Mouse (Mus musculus) large intestine, adult 2 months (tissue): Measurements from ENCODE around the gene Yipf4. TPM values are rescaled to one million over a fixed set of nuclear protein-coding genes. Genes with fewer than 3 reads are reported as not detected.

Source experiments
- DNase-seq: peaks from one replicate; pipeline ENCODE4 v3.0.0-alpha.2; 2012; ENCODE audit warnings: low read depth, low spot score
- WGBS: fragments of 180-500 bp; shearing (Covaris S2); methylation state at CpG from one replicate; pipeline ENCODE4 v1.1.7; 2018; 5-methylcytosine and 5-hydroxymethylcytosine counted together
- polyA plus RNA-seq: library from polyadenylated mRNA; depleted of rRNA; stranded (reverse); fragments of >200 nt; gene quantifications from 2 replicates; pipeline ENCODE4 v1.2.3, GENCODE M21; 2012; rRNA removed

Yipf4 gene
- polyA plus RNA-seq, 1 experiment: 17.4 TPM

DNA sequence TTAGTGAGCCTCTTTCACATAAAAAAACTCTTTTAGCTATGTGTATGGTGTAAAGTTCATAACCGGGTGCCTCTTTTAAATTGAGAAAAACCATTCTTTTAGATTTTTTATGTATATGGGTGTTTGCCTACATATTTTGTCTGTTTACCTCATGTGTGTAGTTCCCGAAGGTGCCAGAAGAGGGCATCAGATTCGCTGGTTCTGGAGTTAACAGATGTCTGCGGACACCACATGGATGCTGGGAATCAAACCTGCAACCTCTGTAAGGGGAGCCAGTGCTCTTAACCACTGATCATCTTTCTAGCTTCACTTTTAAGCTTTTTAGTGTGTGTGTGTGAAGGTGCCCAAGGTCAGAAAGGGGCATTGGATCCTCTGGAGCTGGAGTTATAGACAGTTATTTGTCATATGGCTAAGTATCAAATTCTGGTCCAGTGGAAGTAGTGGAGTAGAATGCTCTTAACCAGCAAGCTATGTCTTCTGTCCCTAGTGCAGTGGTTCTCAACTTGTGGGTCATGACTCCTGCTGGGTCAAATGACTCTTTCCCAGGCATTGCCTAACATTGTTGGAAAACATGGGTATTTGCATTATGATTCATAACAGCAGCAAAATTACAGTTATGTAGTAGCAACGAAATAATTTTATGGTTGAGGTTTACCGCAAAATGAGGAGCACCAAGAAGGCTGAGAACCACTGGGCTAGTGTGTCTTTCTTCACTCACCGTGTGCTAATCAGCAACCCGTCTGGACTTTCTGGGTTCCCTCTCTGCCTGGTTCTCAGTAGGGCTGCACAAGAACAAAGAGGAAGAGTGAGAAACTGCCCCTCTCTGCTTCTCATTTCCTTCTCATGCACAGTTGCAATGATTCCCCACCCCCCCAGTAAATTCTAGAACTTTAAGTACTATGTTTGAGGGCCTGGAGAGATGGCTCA lies 33.8 kb downstream of the Yipf4 start:
- WGBS: 85% methylated on average over 8 of the region's 8 CpGs
- DNase-seq: no peak

GRCm38 (mm10) chr17:74526117-74526516 lies 36.8 kb downstream of the Yipf4 start:
- WGBS: 90% methylated on average over 2 of the region's 2 CpGs
- no peak for DNase-seq

DNA sequence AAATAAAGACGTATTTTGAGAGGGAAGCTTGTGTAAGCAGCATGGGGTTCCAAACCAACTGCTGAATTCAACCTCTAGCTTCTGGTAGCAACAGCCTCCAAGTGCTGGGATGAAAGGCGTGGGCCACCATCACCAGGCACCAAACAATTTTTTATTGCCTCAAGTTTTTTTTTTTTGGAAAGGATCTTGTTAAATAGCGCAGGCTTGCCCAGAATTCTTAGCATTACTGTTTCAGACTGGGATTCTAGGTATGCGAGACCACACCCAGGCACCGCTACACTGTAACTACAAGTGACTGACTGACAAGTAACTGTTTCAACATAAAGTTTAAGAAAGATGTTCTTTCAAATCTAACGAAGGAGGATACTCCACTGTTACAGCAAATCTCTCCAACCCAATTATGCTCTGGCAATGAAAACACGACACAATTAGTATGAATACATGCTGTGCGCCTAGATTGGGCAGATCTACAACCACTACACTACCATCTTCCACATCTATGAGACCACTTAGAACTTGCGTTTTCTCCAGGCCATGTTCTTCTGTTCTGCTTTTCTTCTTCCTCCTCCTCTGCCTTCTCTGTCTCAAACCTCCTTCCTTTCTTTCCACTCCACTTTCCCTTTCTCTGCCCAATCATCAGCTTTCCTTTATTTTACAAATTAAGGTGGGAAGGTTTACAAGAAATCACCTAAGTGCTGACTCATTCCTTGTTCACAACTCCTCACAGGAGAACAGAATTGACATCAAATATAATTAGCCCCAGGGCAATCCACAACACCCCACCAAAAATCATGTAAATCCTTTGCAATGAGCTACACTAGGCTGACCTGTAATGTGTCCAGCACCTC lies 37.7 kb downstream of the Yipf4 start:
- DNase-seq: no peak
- WGBS: 48% methylated on average over 9 of the region's 9 CpGs

GRCm38 (mm10) chr17:74527729-74528607 lies 38.7 kb downstream of the Yipf4 start, which contains the start of gene Birc6:
Gene Birc6, plus strand, starts transcription at chr17:74528295.
- peak; percentile 97 for DNase-seq
- WGBS: under 1% methylated on average over 71 of the region's 71 CpGs

- DNase-seq: no peak
- under 1% methylated on average over 72 of the region's 72 CpGs for WGBS
Observed at GRCm38 (mm10) chr17:74528648-74529532, 39.6 kb downstream of the Yipf4 start.

DNA sequence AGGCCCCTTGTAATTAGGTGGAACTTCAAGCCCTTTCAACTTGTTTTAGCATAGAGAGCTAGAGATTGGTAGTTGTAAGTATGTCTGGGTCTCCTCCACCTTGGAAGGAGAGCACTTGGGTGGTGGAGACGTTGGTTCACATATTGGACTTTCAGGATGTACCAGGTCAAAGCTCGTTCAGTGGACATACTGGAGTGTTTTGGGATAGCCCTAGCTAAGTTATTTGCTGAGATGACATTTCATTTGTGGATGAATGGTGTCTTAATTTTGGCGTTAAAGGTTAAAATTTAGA lies 40.2 kb downstream of the Yipf4 start:
- DNase-seq: no peak
- 4% methylated on average over 3 of the region's 3 CpGs for WGBS

GRCm38 (mm10) chr17:74534971-74535370 lies 45.7 kb downstream of the Yipf4 start:
- WGBS: 95% methylated on average over 4 of the region's 4 CpGs
- DNase-seq: no peak

GRCm38 (mm10) chr17:74537526-74537925 lies 48.2 kb downstream of the Yipf4 start:
- no peak for DNase-seq
- 55% methylated on average over 1 of the region's 1 CpGs for WGBS

GRCm38 (mm10) chr17:74543615-74544014 lies 54.3 kb downstream of the Yipf4 start:
- WGBS: 96% methylated on average over 2 of the region's 2 CpGs
- no peak for DNase-seq

Other genes starting within 250 kb of the Yipf4 start
- 23.6 and 29.7 TPM in 2 replicates for gene Memo1, start 194.0 kb upstream of the Yipf4 start, polyA plus RNA-seq
- gene Dpy30, start 165.5 kb upstream of the Yipf4 start, polyA plus RNA-seq: 36.3 and 36.7 TPM in 2 replicates
- gene Spast, start 150.5 kb upstream of the Yipf4 start, polyA plus RNA-seq: 3.1 and 4.5 TPM in 2 replicates
- gene Slc30a6, start 93.9 kb upstream of the Yipf4 start, polyA plus RNA-seq: 25.9 and 33.0 TPM in 2 replicates
- 10.1 and 17.9 TPM in 2 replicates for gene Nlrc4, start 30.4 kb upstream of the Yipf4 start, polyA plus RNA-seq
- 57.2 and 82.7 TPM in 2 replicates for gene Birc6, start 38.8 kb downstream of the Yipf4 start, polyA plus RNA-seq
- 4.5 and 5.9 TPM in 2 replicates for gene Ttc27, start 228.2 kb downstream of the Yipf4 start, polyA plus RNA-seq